23 mouse cellular contexts compared by ENCODE assay signal in genomic region chr6:145912232-145912631, GRCm38 (mm10). TPM values are rescaled to one million over a fixed set of nuclear protein-coding genes. Genes with fewer than 3 reads are reported as not detected.
DNase-seq lines count a peak whose midpoint lies in the region; ATAC-seq and TF ChIP-seq lines count a peak whose summit lies in the region.
"Had no signal": no experiment of that assay in that cellular context is flagged by ENCODE, and none has a peak within 500 bp of the region (broad histone marks: within the 10 kb centered on the region; RNA-seq: fewer than 3 reads in every experiment).

No protein-coding gene starts in this region.

- ATAC-seq in midbrain, embryonic 11.5 days (ENCODE audit: low FRiP score), result no peak
- ATAC-seq: activated CD4-positive, CD25-positive, alpha-beta regulatory T cell, adult 4 months; CD4-positive, CD25-positive, alpha-beta regulatory T cell, adult 4 months; Patski had no signal

- H3ac ChIP-seq in myocyte (ENCODE audit: control insufficient read depth, insufficient read length), result no peak overlapping the region

- peak; percentile 31 for DNase-seq in midbrain, embryonic 11.5 days (ENCODE audit: low spot score, missing footprints)
- DNase-seq in midbrain, embryonic 10.5 days (ENCODE audit: low spot score), result no peak
- peak; percentile 8 for DNase-seq in brain, adult 2 months (ENCODE audit: low read depth, low spot score)
- no peak for DNase-seq in lung, adult 18-20 months
- DNase-seq in gastrocnemius, postnatal 25 days, result no peak
- DNase-seq: adrenal gland, adult 2 months; adrenal gland, adult 8-10 months; adrenal gland, postnatal 10 days; adrenal gland, postnatal 14 days; adrenal gland, postnatal 25 days; adrenal gland, postnatal 36 days; B cell, adult 2 months; cerebellum, adult 11 months; cerebellum, adult 11-12 months; cerebellum, adult 18-20 months; cerebellum, adult 2 months had no signal

- H3K27ac ChIP-seq in midbrain, embryonic 11.5 days (ENCODE audit: low read depth, low read length), result no peak overlapping the region
- no peak overlapping the region for H3K27ac ChIP-seq in midbrain, embryonic 10.5 days (replicated peaks)

- H3K4me1 ChIP-seq in midbrain, embryonic 11.5 days (ENCODE audit: control insufficient read depth, insufficient read depth, low read length), result no peaks in the 10 kb centered on the region
- peaks cover 18% of the 10 kb centered on the region for H3K4me1 ChIP-seq in midbrain, embryonic 10.5 days

- no peaks in the 10 kb centered on the region for H3K9me3 ChIP-seq in midbrain, embryonic 11.5 days (ENCODE audit: control insufficient read depth, low read length)
- H3K9me3 ChIP-seq in midbrain, embryonic 10.5 days (replicated peaks), result no peaks in the 10 kb centered on the region

- no peak overlapping the region for H3K4me3 ChIP-seq in midbrain, embryonic 11.5 days (ENCODE audit: low read depth, low read length)
- H3K4me3 ChIP-seq in midbrain, embryonic 10.5 days, result no peak overlapping the region
- H3K4me3 ChIP-seq in myocyte, result no peak overlapping the region

- H3K79me2 ChIP-seq in myocyte (ENCODE audit: control insufficient read depth, insufficient read depth), result no peaks in the 10 kb centered on the region

- TF ChIP-seq POLR2A in myocyte (IDR thresholded peaks at IDR 0.05; ENCODE audit: insufficient read length, low read depth), result no peak

- no peak overlapping the region for H3K9ac ChIP-seq in midbrain, embryonic 11.5 days (ENCODE audit: low read length)

- no peak overlapping the region for H3K4me2 ChIP-seq in midbrain, embryonic 11.5 days
- H3K4me2 ChIP-seq in myocyte (ENCODE audit: low read depth), result no peak overlapping the region

- H3K27me3 ChIP-seq in midbrain, embryonic 11.5 days (ENCODE audit: control insufficient read depth, insufficient read depth, low read length), result no peaks in the 10 kb centered on the region
- H3K27me3 ChIP-seq in midbrain, embryonic 10.5 days (ENCODE audit: low read depth, poor library complexity, severe bottlenecking), result no peaks in the 10 kb centered on the region
- no peaks in the 10 kb centered on the region for H3K27me3 ChIP-seq in myocyte (ENCODE audit: control insufficient read depth, insufficient read depth, insufficient read length)
- H3K27me3 ChIP-seq: CH12.LX, Patski had no signal

- H3K36me3 ChIP-seq in midbrain, embryonic 11.5 days (ENCODE audit: control insufficient read depth, insufficient read depth, low read length), result no peaks in the 10 kb centered on the region
- no peaks in the 10 kb centered on the region for H3K36me3 ChIP-seq in midbrain, embryonic 10.5 days
- H3K36me3 ChIP-seq in myocyte (ENCODE audit: control insufficient read depth, insufficient read depth), result no peaks in the 10 kb centered on the region
- H3K36me3 ChIP-seq: G1E had no signal

TF ChIP-seq in myocyte, 11 proteins besides CTCF, POLR2A, EP300 and RAD21:
- TF ChIP-seq TCF12 (IDR thresholded peaks at IDR 0.05; ENCODE audit: insufficient read depth, poor library complexity, severe bottlenecking) (no peak), MYOG (IDR thresholded peaks at IDR 0.05; ENCODE audit: control insufficient read depth in 1 of 3, insufficient read depth in 1 of 3, insufficient read length in 2 of 3, low read depth in 2 of 3) (peak in 2 of 3 experiments; percentile 23 to 88), MYOD1 (IDR thresholded peaks at IDR 0.05; ENCODE audit: control insufficient read depth in 1 of 3, insufficient read length in 2 of 3, low read depth in 2 of 3) (peak in 2 of 3 experiments; percentile 95), MAX (IDR thresholded peaks at IDR 0.05; ENCODE audit: low read depth) (no peak), USF1 (IDR thresholded peaks at IDR 0.05; ENCODE audit: low read depth) (no peak), REST (IDR thresholded peaks at IDR 0.05; ENCODE audit: insufficient read depth, insufficient read length) (no peak), POLR2AphosphoS2 (IDR thresholded peaks at IDR 0.05; ENCODE audit: insufficient read length, low read depth) (no peak), TCF3 (IDR thresholded peaks at IDR 0.05; ENCODE audit: insufficient read length, low read depth) (peak; percentile 74), CEBPB (IDR thresholded peaks at IDR 0.05; ENCODE audit: insufficient read depth, poor library complexity, severe bottlenecking) (no peak), E2F4 (IDR thresholded peaks at IDR 0.05; ENCODE audit: insufficient read depth) (no peak)

RNA-seq across cellular contexts. Expression of gene Sspn, which starts 19.2 kb away (rescaled TPM):
- polyA plus RNA-seq in midbrain, embryonic 11.5 days (2014; fragmentation: Nextera tagmentation; extraction: Ambion mirVana), result 2.6 and 3.1 TPM in 2 replicates
- polyA plus RNA-seq in midbrain, embryonic 10.5 days (2016; fragmentation: Nextera tagmentation; extraction: Ambion mirVana), result 1.6 and 3.2 TPM in 2 replicates
- 16.8 TPM for polyA plus RNA-seq in myocyte (2012; fragmentation: generic; extraction: Trizol)
- total RNA-seq in gastrocnemius, postnatal 25 days (2021), result 10 to 100 TPM; 59.1 to 64.0 TPM
- total RNA-seq: MEL had no signal
- polyA plus RNA-seq: activated CD4-positive, CD25-positive, alpha-beta regulatory T cell, adult 4 months; CD4-positive, CD25-positive, alpha-beta regulatory T cell, adult 4 months; G1E had no signal

RNA-seq across cellular contexts. Expression of gene Bhlhe41, which starts 46.9 kb away (rescaled TPM):
- polyA plus RNA-seq in midbrain, embryonic 11.5 days (2014; fragmentation: Nextera tagmentation; extraction: Ambion mirVana), result 1.9 and 2.1 TPM in 2 replicates
- 1.7 and 2.3 TPM in 2 replicates for polyA plus RNA-seq in midbrain, embryonic 10.5 days (2016; fragmentation: Nextera tagmentation; extraction: Ambion mirVana)
- 15.6 TPM for polyA plus RNA-seq in myocyte (2012; fragmentation: generic; extraction: Trizol)
- total RNA-seq in gastrocnemius, postnatal 25 days (2021), result 10 to 100 TPM; 21.1 to 40.6 TPM
- total RNA-seq: MEL had no signal
- polyA plus RNA-seq: G1E had no signal

Comparison
In these comparisons a context has a peak if more than half of its experiments do, and no peak if none do; other contexts are left out.
1. DNase-seq: peak in midbrain, embryonic 11.5 days (single experiment) and brain, adult 2 months (single experiment); none in midbrain, embryonic 10.5 days (single experiment), lung, adult 18-20 months (0 of 2) and gastrocnemius, postnatal 25 days (single experiment).